Mouse (Mus musculus) myocyte (in vitro differentiated cells): Measurements from ENCODE around the gene Ttpal.

Experiments used
- E2F4 ChIP-seq: IDR thresholded peaks from one replicate; pipeline ENCODE4 v1.6.1; 2011; ENCODE audit warnings: mild to moderate bottlenecking, control low read depth, moderate library complexity; ENCODE audit not compliant: insufficient read depth
- MAX ChIP-seq: IDR thresholded peaks from one replicate; pipeline ENCODE4 v1.6.1; 2011; ENCODE audit warnings: low read depth, mild to moderate bottlenecking, control low read depth
- MYOG ChIP-seq, 3 experiments: IDR thresholded peaks; one replicate each; pipeline ENCODE4 v1.6.1; 2011; ENCODE audit warnings: control low read depth in 2 of 3, low read depth in 2 of 3, mild to moderate bottlenecking in 2 of 3; ENCODE audit not compliant: insufficient read length in 2 of 3, control insufficient read depth in 1 of 3, insufficient read depth in 1 of 3
- POLR2A ChIP-seq: IDR thresholded peaks from one replicate; pipeline ENCODE4 v1.6.1; 2011; ENCODE audit warnings: low read depth, mild to moderate bottlenecking, control low read depth, moderate library complexity; ENCODE audit not compliant: insufficient read length
- REST ChIP-seq: IDR thresholded peaks from one replicate; pipeline ENCODE4 v1.6.1; 2011; ENCODE audit warnings: mild to moderate bottlenecking, control low read depth, moderate library complexity; ENCODE audit not compliant: insufficient read depth, insufficient read length
- TCF12 ChIP-seq: IDR thresholded peaks from one replicate; pipeline ENCODE4 v1.6.1; 2011; ENCODE audit warnings: mild to moderate bottlenecking, control low read depth; ENCODE audit not compliant: poor library complexity, insufficient read depth, severe bottlenecking
- TCF3 ChIP-seq: IDR thresholded peaks from one replicate; pipeline ENCODE4 v1.6.1; 2011; ENCODE audit warnings: low read depth, control low read depth; ENCODE audit not compliant: insufficient read length
- USF1 ChIP-seq: IDR thresholded peaks from one replicate; pipeline ENCODE4 v1.6.1; 2011; ENCODE audit warnings: low read depth, mild to moderate bottlenecking, control low read depth, moderate library complexity

DNA sequence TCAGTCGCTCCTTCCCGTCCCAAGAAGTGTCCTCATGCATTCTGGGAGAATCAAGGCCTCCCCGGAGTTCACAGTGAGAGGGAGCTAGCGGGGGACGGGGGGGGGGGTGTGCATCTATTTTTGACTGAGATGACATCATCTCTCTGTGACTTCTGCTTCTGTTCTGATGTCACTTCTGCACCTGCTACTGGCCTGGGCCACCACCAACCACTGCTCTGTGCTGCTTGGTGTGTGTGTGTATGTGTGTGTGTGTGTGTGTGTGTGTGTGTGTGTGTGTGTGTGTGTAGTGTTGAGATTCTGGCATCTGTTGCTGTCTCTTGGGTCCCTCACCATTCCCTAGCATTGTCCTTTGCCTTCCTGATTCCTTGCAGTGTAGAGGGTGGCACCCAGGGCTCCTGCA lies 14.6 kb upstream of the Ttpal start:
- TF ChIP-seq REST (no peak), E2F4 (no peak), POLR2A (no peak), MYOG (IDR thresholded peaks at IDR 0.05; ENCODE audit: control insufficient read depth in 1 of 3, insufficient read depth in 1 of 3, insufficient read length in 2 of 3, low read depth in 2 of 3) (peak; percentile 46 to 91 (median 86)), TCF12 (peak; percentile 49), TCF3 (peak; percentile 35), USF1 (no peak), MAX (no peak)
